Mouse (Mus musculus) spleen, embryonic (tissue): ENCODE results near the gene Ino80d.

ENCODE experiments used
- CTCF ChIA-PET: fragments of 350-600 bp; sonication (Branson Sonifier 250); formaldehyde crosslinking; loops from one replicate; lab custom pipeline; 2022; lab: Charles Lee

Gene Ino80d

DNA sequence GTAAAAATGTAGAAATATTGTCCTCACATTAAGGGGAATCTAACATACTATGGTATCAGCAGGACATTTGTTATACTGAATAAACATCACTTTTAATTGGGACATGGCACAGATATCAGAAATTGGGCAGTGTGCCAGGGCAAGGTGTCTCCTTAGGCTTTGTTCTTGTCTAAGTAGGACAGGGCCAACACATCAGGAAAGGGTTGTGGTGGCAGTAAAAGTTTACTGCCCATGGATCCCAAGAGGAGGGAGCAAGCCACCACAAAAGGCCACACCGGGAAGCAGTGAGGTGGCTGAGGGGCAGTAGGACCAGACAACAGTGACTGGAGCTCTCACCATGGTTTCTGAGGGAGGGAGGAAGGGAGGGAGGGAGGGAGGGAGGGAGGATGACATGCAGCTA lies 121.1 kb downstream of the Ino80d start:
- CTCF ChIA-PET = no interaction called here

DNA sequence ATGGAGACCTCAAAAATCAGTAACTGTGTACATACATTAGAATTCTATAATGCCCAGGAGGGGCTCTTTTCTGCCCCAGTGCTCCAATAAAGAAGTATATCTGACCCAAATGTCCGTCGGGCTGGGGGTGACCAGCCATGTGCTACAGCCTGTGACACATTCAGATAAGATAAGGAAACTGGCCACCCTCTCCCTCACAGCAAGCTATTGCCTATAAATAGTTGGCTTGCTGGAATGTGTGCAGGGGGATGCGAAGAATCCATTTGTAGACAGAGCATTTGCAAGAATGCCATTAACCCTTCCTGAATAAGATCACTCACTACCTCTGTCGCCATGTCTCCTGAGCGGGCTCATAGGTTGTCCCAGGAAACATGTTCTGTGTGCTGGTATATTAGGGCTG lies 121.8 kb downstream of the Ino80d start:
- CTCF ChIA-PET = no interaction called here

DNA sequence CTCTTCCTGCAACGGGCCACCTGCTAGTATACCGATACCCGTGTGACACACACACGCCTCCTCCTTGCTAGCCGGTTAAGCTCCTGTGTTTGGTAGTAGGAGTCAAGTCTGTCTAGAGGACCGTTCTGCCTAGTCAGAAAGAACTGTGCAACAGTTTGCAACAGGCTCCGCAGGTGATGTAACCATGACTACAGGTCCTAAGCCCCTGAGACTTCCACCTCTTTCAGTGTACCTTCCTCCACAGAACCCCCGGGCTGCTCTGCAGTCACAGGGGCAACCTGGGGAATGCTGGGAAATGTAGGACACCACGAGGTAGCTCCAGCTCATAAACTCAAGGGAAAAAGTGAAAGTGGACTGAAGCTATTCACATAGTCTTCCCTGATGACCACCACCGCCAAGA lies 123.4 kb downstream of the Ino80d start:
- CTCF ChIA-PET = no interaction called here

DNA sequence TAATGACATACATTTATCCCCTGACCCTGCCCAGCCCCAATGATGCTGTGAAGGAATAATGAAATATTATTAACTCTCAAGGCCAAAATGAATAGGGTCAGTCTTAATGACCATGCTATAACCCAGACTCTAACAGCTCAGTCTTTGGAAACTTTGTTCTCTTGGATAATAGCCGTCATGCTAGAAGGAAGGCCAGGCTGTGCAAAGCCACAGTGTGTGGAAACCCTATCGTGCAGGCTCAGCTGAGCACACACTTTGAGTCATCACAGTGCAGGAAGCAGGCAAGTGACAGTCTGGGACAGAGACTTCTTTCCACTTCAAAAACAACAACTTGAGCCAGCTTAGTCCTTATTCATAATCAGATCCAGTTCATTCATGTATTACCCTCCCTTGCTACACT lies 126.9 kb downstream of the Ino80d start:
- CTCF ChIA-PET = no interaction called here

GRCm38 (mm10) chr1:62986267-62986666 lies 128.2 kb downstream of the Ino80d start:
- CTCF ChIA-PET = interaction anchor here (0.6 to 1.9 kb wide), 2 partner anchors 9 to 17 kb away, joined by 3 to 4 read pairs; no protein-coding TSS in a partner anchor

GRCm38 (mm10) chr1:62984566-62984965 lies 129.9 kb downstream of the Ino80d start:
- CTCF ChIA-PET = no interaction called here

DNA sequence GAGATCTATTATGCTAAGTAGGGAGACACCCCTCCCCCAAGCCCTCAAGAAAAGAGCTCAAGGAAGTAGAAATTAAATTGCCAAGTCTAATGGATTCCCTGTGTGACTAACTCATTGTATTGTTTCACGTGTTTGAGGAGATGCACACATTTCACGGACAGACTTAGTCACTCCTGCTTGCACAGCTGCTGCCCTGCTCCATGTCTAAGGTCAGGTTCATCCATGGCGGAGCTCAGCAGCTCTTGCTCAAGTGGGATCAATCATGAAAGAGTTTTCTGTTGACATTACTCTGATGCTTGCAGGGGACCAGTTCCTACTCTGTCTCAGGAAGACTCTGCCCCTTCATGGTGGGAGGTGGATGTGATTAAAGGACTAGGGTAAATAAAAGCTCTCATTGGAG lies 137.7 kb downstream of the Ino80d start:
- CTCF ChIA-PET = interaction anchor here (0.6 to 1.0 kb wide), 2 partner anchors 9 to 11 kb away, joined by 3 to 4 read pairs; no protein-coding TSS in a partner anchor

- CTCF ChIA-PET = no interaction called here
Observed at GRCm38 (mm10) chr1:62966885-62967284, 147.6 kb downstream of the Ino80d start.

DNA sequence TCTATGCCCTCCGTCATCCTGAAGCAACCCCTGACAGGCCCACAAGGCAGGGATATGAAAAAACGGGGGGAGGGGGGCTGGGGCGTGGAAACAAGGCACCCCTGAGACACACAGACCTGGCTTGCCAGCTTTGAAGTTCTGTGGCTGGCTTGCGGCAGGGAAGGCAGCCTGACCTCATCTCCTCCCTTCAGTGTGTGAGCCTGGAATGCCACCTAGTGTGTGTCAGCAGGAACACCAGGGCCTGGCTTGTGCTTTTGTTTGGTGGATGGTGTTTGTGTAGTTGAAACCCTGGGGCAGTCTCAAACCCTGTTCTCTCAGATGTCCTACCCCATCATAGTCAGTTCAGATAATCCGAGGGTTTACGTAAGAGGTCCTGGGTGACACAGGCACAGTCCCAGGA lies 150.2 kb downstream of the Ino80d start:
- CTCF ChIA-PET = no interaction called here

- CTCF ChIA-PET = no interaction called here
Observed at GRCm38 (mm10) chr1:62956942-62957645, 157.4 kb downstream of the Ino80d start.

DNA sequence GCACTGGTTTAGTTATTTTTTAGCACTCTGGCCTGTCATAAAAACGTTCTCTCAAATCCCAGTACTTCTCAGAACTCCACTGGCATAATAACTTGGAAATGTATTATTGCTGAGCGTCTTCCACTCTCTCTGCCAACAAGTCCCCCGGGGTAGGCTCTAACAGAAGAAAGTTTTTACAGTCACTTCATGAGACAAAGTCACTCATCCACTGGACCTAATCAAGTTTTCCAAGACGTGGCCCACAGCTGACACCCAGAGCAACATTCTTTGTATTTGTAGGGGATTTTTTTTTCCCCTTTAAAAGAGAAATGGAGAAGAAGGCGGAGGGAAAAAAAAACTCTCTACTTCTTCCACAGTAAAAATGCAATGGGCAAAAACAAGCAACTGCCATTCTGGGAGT lies 157.9 kb downstream of the Ino80d start:
- CTCF ChIA-PET = no interaction called here

- CTCF ChIA-PET = no interaction called here
Observed at GRCm38 (mm10) chr1:62955340-62955739, 159.1 kb downstream of the Ino80d start.

- CTCF ChIA-PET = no interaction called here
Observed at GRCm38 (mm10) chr1:62953036-62953435, 161.4 kb downstream of the Ino80d start.

- CTCF ChIA-PET = no interaction called here
Observed at GRCm38 (mm10) chr1:62952319-62952718, 162.1 kb downstream of the Ino80d start.

GRCm38 (mm10) chr1:62951067-62951809 lies 163.2 kb downstream of the Ino80d start:
- CTCF ChIA-PET = interaction anchor here (0.6 kb wide), 2 partner anchors 38 to 51 kb away, joined by 3 read pairs; no protein-coding TSS in a partner anchor

DNA sequence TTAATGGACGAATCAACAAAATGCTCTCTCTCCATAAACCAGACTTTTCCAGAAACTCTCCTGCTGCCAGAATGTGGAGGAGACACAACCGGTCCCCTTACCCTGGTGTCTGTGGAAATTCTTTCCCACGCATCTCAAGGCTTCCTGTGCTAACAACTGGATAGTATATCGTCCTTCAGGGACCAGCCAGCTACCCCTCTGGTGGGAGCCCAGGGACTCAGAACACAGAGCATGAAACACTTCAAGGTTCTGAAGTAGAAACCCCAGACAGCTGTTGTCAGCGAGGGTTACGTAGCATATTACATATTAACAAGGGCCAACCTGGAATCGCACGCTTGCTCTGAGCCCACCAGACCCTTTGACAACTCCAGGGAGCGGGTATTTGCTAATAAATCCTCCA lies 163.9 kb downstream of the Ino80d start:
- CTCF ChIA-PET = no interaction called here

GRCm38 (mm10) chr1:62947807-62948206 lies 166.7 kb downstream of the Ino80d start:
- CTCF ChIA-PET = no interaction called here

GRCm38 (mm10) chr1:62946987-62947386 lies 167.5 kb downstream of the Ino80d start:
- CTCF ChIA-PET = no interaction called here

DNA sequence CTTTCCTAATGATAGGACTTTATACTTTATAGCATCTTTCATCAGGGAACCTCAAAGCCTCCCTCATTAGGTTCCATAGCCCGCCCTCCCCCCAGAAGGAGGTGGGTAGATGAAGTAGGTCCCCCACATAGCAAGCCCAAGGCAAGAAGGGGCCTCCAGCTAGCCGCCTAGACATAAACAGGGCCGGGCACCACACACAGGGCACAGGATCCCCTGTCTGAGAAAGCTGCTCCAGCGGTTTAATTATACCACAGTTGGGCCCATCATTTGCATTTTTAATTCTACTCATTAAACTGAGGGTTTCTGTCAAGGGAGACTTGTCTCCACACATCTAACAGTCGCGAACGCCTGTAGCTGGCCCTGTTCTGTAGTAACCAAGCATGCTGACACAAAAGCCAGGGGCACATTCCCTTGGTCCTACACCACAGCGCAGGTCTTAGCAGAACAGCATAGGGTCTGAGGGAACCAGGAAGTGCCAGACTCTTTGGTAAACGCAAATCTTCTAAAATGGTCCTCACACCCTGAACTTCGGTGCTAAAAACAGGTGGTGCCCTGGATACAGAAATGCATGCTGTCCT lies 179.6 kb downstream of the Ino80d start:
- CTCF ChIA-PET = no interaction called here

- CTCF ChIA-PET = no interaction called here
Observed at GRCm38 (mm10) chr1:62934100-62934513, 180.4 kb downstream of the Ino80d start.

DNA sequence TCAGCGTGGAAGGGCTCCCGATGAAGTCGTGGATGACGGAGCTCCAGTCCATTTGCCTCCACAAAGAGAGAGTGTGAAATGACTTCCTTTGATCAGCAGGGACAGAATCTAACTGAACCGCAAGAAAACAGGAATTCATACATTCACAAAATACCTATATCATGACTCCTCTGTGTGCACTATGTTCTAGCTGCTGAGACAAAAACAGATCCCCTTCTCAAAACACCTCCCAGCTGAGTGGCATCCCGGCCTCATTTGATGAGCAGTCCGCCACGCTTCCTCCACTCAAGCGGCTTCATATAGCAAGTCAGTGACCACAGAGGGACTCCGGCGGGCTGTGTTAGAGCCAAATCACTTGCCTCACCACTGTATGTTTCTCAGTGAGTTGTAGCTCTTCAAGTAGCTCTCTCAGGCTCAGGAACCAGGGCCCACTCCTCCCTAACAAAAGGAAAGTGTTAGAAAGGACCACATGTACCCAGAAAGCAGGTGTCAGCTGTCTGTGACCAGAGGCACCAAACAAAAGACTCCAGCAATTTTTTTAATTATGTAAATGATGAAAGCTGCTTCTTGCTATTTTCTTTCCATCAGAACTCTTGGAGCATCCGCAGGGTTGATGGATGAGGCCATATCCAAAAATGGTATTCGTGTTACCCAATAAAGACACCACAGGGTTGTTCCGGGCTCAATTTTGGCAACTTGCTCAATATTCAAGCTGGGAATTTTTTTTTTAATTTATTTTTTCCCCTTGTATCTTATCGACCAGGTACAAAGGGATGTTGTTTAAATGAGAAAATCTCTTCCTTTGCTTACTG lies 181.0 kb downstream of the Ino80d start:
- CTCF ChIA-PET = no interaction called here

DNA sequence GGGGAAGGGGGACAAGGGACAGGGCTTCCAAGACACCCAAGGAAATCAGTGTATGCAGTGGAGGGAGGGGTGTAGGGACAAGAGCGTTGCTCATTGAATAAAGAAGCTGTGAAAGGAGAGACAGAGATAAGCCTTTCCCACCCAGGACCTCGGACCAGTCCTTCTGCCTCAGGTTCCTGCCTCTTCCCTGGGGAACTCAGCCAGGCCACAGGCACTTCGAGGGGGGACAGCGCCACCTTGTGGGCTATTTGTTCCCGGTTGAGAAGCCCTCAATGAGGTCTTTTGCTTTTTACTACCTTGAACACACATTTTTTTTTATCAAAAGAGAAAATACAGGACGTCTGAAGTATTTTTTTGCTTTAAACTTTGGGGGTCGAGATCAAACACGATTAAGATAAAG lies 185.0 kb downstream of the Ino80d start:
- CTCF ChIA-PET = no interaction called here
